Mouse (Mus musculus) midbrain, embryonic 13.5 days (tissue): Measurements from ENCODE around the gene Vmn2r57. TPM values are rescaled to one million over a fixed set of nuclear protein-coding genes. Genes with fewer than 3 reads are reported as not detected.
A peak's percentile ranks its signal among the peaks of the same experiment; 100 is the strongest.
"Not testable (repeated sequence)": the region's sequence is repeated elsewhere in the genome, so short reads cannot be mapped to it uniquely, and the experiment has no call there.

Experiments
- ATAC-seq: fragments of 200-750 bp; cut with Nextera tagmentation; 2 replicates; pipeline ENCODE4 v1.8.0; 2017; ENCODE audit warnings: mild to moderate bottlenecking, moderate TSS enrichment, moderate library complexity
- H3K27ac ChIP-seq: fragments of 300-500 bp; sonication (generic); 2 replicates; pipeline ENCODE4 v1.5.1; 2015; ENCODE audit warnings: inconsistent platforms, mild to moderate bottlenecking, moderate library complexity
- H3K27me3 ChIP-seq: fragments of 300-500 bp; sonication (generic); 2 replicates; pipeline ENCODE4 v1.6.1; 2015; ENCODE audit warnings: mild to moderate bottlenecking, inconsistent platforms
- H3K36me3 ChIP-seq: fragments of 300-500 bp; sonication (generic); 2 replicates; pipeline ENCODE4 v1.6.1; 2015; ENCODE audit warnings: mild to moderate bottlenecking, inconsistent platforms
- H3K4me1 ChIP-seq: fragments of 300-500 bp; sonication (generic); replicated peaks from 2 replicates; pipeline ENCODE4 v1.6.1; 2015; ENCODE audit warnings: inconsistent platforms
- H3K4me2 ChIP-seq: fragments of 300-500 bp; sonication (generic); replicated peaks from 2 replicates; pipeline ENCODE4 v1.6.1; 2015; ENCODE audit warnings: moderate library complexity, mild to moderate bottlenecking, inconsistent platforms
- H3K4me3 ChIP-seq: fragments of 300-500 bp; sonication (generic); replicated peaks from 2 replicates; pipeline ENCODE4 v1.5.1; 2015; ENCODE audit warnings: mild to moderate bottlenecking, inconsistent platforms
- H3K9ac ChIP-seq: fragments of 300-500 bp; sonication (generic); replicated peaks from 2 replicates; pipeline ENCODE4 v1.6.1; 2015; ENCODE audit warnings: mild to moderate bottlenecking, inconsistent platforms
- H3K9me3 ChIP-seq: fragments of 300-500 bp; sonication (generic); 2 replicates; pipeline ENCODE4 v1.6.1; 2016; ENCODE audit warnings: mild to moderate bottlenecking, inconsistent platforms
- WGBS: fragments of 180-500 bp; shearing (Covaris S2); methylation state at CpG from one replicate; pipeline ENCODE4 v1.1.7; 2015; 5-methylcytosine and 5-hydroxymethylcytosine counted together
- polyA plus RNA-seq: library from polyadenylated mRNA; unstranded; fragments of >200 nt; fragmentation: Nextera tagmentation; extraction: Ambion mirVana; gene quantifications from 2 replicates; pipeline ENCODE4 v1.2.1, GENCODE M21; 2015

Vmn2r57 gene
- polyA plus RNA-seq, result 0.19 and 0.34 TPM in 2 replicates

DNA sequence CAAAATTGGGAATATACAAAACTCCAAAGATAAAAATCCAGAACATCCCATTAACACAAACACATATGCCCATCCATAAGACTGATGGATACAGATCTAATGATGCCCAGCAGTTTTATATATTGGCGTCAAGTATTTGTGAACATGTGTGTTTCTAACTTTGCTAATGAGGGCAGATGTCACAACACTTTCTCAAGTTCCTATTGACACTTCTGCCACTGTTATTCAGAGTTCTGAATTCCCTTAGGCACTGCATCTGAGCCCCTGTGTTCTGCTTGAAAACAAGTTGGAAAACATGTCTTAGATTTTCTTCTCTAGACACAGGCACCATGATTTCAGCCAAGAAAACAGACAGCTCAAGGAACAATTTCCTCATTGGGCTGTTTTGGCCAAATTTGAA lies at the start of gene Vmn2r57:
Vmn2r57 (minus strand) TSS at position 101 of the 400 bp plus-strand sequence.
- not testable (repeated sequence) for ATAC-seq, H3K36me3 ChIP-seq, H3K4me2 ChIP-seq, H3K9me3 ChIP-seq, H3K9ac ChIP-seq, H3K27me3 ChIP-seq, H3K4me3 ChIP-seq, H3K27ac ChIP-seq, H3K4me1 ChIP-seq
- 68% methylated on average over 1 of the region's 1 CpGs for WGBS

DNA sequence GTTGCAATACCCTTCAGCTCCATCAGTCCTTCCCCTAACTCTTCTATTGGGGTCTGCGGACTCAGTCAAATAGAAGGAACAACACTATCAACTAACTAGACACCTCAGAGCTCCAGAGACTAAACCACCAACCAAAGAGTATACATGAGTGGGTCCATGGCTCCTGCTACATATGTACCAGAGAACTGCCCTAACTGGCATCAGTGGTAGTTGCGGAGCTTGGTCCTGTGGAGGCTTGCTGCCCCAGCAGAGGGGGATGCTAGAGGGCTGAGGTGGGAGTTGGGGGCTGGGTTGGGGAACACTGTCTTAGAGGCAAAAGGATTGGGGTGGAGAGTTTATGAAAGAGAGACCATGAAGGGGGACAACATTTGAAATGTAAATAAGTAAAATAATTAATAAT lies 49.4 kb upstream of the Vmn2r57 start:
- Histone ChIP-seq H3K4me1 (peaks cover 3% of the 10 kb centered on the region; the same call in 1 of the 2 replicates), H3K27ac (no peak overlapping the region), H3K27me3 (no peaks in the 10 kb centered on the region), H3K9ac (no peak overlapping the region), H3K4me3 (no peak overlapping the region), H3K9me3 (0 out of 2 replicates have a peak, but pooled peaks cover 14% of the 10 kb centered on the region), H3K36me3 (peaks cover 14% of the 10 kb centered on the region; the same call in 1 of the 2 replicates), H3K4me2 (no peak overlapping the region)
- WGBS, result 98% methylated on average over 2 of the region's 2 CpGs
- no peak for ATAC-seq

DNA sequence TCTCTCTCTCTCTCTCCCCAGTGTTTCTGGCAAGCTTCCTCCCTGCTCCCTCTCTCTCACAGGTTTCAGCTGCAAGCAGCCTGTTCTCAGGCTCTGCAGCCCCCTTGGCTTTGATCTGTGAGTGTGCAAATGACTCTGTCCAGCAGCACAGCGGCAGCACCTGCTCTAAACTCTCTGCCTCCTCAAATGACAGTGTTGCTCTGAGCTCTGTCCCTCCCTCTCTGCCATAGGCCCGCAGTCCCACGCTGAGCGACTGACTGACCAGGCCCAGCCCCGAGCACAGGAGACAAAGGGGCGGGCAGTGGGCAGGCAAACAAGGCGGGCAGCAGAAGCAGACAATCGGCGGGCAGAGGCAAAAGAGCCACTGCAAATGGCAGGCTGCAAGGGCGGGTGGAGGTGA lies 3.4 kb upstream of the Vmn2r57 start:
- 11% methylated on average over 10 of the region's 10 CpGs for WGBS
- H3K27ac ChIP-seq, result no peak overlapping the region
- H3K36me3 ChIP-seq, result no peaks in the 10 kb centered on the region
- peak overlapping the region; percentile 16; the same call in 1 of the 2 replicates for H3K4me2 ChIP-seq
- peak; percentile 69; the same call in 1 of the 2 replicates for ATAC-seq
- 0 out of 2 replicates have a peak, but pooled peaks cover 7% of the 10 kb centered on the region for H3K9me3 ChIP-seq
- no peaks in the 10 kb centered on the region for H3K27me3 ChIP-seq
- H3K4me3 ChIP-seq, result 0 out of 2 replicates have a peak overlapping the region, but pooled peaks have one; percentile 3
- H3K4me1 ChIP-seq, result no peaks in the 10 kb centered on the region
- no peak overlapping the region for H3K9ac ChIP-seq

DNA sequence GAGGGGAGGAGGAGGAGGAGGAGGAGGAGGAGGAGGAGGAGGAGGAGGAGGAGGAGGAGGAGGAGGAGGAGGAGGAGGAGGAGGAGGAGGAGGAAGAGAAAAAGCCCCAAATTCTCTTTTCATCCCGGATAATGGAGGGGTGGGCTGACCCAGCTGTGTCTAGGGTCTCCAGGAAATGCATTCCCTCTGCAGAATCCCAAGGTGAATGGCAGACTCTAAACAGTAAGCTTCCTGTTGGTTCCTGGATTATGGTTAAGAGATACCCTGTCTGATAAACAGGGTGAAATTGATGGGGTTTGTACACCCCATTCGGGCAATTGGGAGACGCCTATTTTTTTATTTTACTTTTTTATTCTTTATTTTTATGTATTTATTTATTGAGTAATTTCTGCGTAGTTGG lies 54.4 kb downstream of the Vmn2r57 start:
- Histone ChIP-seq H3K27ac (no peak overlapping the region), H3K4me3 (0 out of 2 replicates have a peak overlapping the region, but pooled peaks have one; percentile 14), H3K4me2 (peak overlapping the region; percentile 56; the same call in 1 of the 2 replicates), H3K9me3 (no peaks in the 10 kb centered on the region), H3K9ac (no peak overlapping the region), H3K4me1 (0 out of 2 replicates have a peak, but pooled peaks cover 5% of the 10 kb centered on the region), H3K36me3 (no peaks in the 10 kb centered on the region), H3K27me3 (no peaks in the 10 kb centered on the region)
- peak; percentile 43; the same call in 1 of the 2 replicates for ATAC-seq
- 75% methylated on average over 4 of the region's 4 CpGs for WGBS

DNA sequence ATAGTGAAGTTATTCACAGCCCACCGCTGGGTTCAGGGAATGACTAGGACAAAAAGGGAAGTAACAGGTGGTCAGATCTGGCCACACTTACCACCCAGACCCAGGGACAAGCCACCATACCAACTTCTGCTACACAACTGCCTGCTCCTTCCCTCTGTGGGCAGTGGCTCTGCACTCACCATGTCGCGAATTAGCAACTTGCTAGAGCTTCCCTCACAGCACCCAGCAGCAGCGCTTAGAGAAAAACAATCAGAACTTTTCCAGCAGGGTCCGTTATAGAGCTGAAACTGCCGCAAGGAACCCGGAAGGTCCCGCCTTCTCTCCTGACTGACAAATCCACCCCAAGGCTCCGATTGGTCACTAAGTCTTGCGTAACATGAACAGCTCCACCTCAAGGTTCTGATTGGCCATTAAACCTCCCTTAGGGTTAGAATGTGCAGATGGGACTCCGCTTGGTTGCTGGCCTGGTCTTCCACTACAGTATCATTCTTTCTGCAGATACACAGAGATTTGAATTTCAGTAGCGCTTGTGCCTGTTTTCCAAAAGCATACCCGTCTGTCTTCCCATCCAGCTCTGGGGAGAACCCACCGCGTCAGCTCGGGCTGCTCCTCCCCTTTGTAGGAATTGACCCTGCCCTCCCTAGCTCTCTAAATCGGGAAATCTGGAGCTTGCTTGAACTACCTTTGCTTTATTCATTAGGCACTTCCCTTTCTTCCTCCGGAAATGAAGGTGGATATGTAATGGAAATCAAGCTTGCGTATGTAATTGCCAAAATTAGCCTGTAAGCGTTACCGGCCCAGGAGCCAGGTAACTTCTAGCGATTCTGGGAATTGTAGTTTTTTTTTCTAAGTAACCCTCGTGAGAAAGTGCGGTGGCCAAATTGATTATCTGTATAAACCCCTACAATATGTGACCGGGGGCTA lies 55.2 kb downstream of the Vmn2r57 start, which contains the start of gene AI987944:
AI987944 (minus strand) TSS at position 332 of the 924 bp plus-strand sequence.
- peak within 1 kb of the TSS; percentile 81 for H3K27ac ChIP-seq
- H3K4me1 ChIP-seq, result 0 out of 2 replicates have a peak, but pooled peaks cover 5% of the 10 kb centered on the region
- no peaks in the 10 kb centered on the region for H3K27me3 ChIP-seq
- peak; percentile 99 for ATAC-seq
- peak within 1 kb of the TSS; percentile 56 for H3K4me2 ChIP-seq
- no peaks in the 10 kb centered on the region for H3K36me3 ChIP-seq
- peak within 1 kb of the TSS; percentile 51 for H3K4me3 ChIP-seq
- H3K9me3 ChIP-seq, result no peaks in the 10 kb centered on the region
- WGBS, result 0% methylated on average over 25 of the region's 25 CpGs
- peak within 1 kb of the TSS; percentile 64 for H3K9ac ChIP-seq

Other genes starting within 250 kb of the Vmn2r57 start
- gene AI987944, start 55.3 kb downstream of the Vmn2r57 start, polyA plus RNA-seq, result 7.4 and 9.4 TPM in 2 replicates
- 0.09 and 0.12 TPM in 2 replicates for gene Gm20449, start 50.7 kb upstream of the Vmn2r57 start, polyA plus RNA-seq
- 4.1 and 4.3 TPM in 2 replicates for gene AW146154, start 51.2 kb upstream of the Vmn2r57 start, polyA plus RNA-seq
- gene Gm6871, start 125.0 kb upstream of the Vmn2r57 start, polyA plus RNA-seq, result not detected in 2 replicates
- gene 2610021A01Rik, start 150.5 kb upstream of the Vmn2r57 start, polyA plus RNA-seq, result 16.5 and 17.2 TPM in 2 replicates
- gene Zfp788, start 184.5 kb upstream of the Vmn2r57 start, polyA plus RNA-seq, result 22.8 and 24.7 TPM in 2 replicates